Mouse (Mus musculus): ENCODE results near the gene Adam12.

The Adam12 gene

DNA sequence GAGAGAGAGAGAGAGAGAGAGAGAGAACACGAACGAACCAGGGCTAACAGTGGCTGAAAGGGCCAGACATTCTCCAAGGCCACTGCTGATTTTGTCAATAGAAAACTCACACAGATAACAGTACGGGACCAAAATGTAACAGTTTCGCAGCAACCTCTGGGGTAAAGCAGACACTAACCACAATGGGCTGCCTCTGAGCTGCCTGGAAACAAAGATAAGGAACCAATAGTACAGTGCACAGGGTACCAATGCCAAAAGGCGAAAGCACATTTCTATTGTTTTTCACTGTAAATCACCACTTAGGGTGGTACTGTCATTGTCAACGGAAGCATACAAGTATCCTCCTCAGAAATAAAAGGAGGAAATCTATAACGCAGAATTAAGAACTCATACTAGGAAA, 72.3 kb downstream of the Adam12 start:
- 0 out of 2 replicates have a peak, but pooled peaks cover 3% of the 10 kb centered on the region for H3K27me3 ChIP-seq (ENCODE audit: insufficient read depth, low read length)
- H3K9me3 ChIP-seq (ENCODE audit: low read length): no peaks in the 10 kb centered on the region
- TF ChIP-seq NANOG (IDR thresholded peaks at IDR 0.05; ENCODE audit: borderline replicate concordance, low read length) (no peak), POU5F1 (IDR thresholded peaks at IDR 0.05; ENCODE audit: borderline replicate concordance, low read length) (no peak), CTCF (conservative IDR thresholded peaks at IDR 0.05; ENCODE audit: low read length) (no peak)
- H3K4me1 ChIP-seq (replicated peaks; ENCODE audit: low read depth, low read length): no peaks in the 10 kb centered on the region
- H3K36me3 ChIP-seq (ENCODE audit: insufficient read depth, low read length): no peaks in the 10 kb centered on the region
- H3K4me3 ChIP-seq (replicated peaks; ENCODE audit: low read length): no peak overlapping the region

DNA sequence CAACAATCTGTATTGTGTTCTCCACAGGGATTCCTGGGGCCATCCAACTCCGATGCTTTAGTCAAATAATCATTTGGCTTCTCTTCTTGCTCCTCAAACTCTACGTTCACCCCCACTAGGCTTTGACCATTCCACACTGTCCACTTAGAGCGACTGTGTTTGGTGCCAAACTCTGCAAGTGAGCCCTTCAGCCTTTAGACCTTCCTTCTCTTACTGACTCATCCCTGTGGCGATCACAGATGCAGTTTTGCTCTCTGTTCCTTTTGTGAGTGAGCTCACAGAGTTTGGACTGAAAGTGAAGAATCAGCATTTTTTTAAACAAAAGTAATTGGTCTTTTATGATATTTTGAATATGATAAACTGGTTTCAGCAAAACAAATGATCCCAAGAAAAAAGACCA, 80.6 kb downstream of the Adam12 start:
- Histone ChIP-seq H3K36me3 (ENCODE audit: insufficient read depth, low read length) (no peaks in the 10 kb centered on the region), H3K4me1 (replicated peaks; ENCODE audit: low read depth, low read length) (no peaks in the 10 kb centered on the region), H3K9me3 (ENCODE audit: low read length) (0 out of 2 replicates have a peak, but pooled peaks cover 3% of the 10 kb centered on the region), H3K27me3 (ENCODE audit: insufficient read depth, low read length) (no peaks in the 10 kb centered on the region), H3K4me3 (replicated peaks; ENCODE audit: low read length) (no peak overlapping the region)
- no peak for TF ChIP-seq POU5F1 (IDR thresholded peaks at IDR 0.05; ENCODE audit: borderline replicate concordance, low read length)
- TF ChIP-seq NANOG (IDR thresholded peaks at IDR 0.05; ENCODE audit: borderline replicate concordance, low read length): no peak
- no peak for TF ChIP-seq CTCF (conservative IDR thresholded peaks at IDR 0.05; ENCODE audit: low read length)

DNA sequence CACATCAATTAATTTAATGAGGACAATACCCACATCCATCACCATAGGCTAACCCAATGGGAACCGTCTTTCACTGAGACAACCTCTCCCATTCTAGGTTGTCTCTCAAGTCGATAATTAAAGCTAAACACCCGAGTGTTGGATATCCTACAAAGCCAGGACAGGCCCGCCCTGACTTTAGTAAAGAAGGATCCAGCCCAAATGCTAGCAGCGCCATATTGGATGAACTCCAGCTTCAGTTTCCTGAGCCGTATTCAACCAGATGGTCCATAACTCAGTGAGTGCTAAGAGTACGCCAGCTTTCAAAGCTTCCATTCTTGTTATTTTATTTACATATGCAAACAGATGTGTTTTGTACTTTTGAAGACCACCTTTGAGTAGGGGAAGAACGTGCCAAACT, 81.6 kb downstream of the Adam12 start:
- Histone ChIP-seq H3K4me1 (replicated peaks; ENCODE audit: low read depth, low read length) (no peaks in the 10 kb centered on the region), H3K27me3 (ENCODE audit: insufficient read depth, low read length) (no peaks in the 10 kb centered on the region), H3K36me3 (ENCODE audit: insufficient read depth, low read length) (no peaks in the 10 kb centered on the region), H3K9me3 (ENCODE audit: low read length) (0 out of 2 replicates have a peak, but pooled peaks cover 3% of the 10 kb centered on the region), H3K4me3 (replicated peaks; ENCODE audit: low read length) (no peak overlapping the region)
- TF ChIP-seq CTCF (conservative IDR thresholded peaks at IDR 0.05; ENCODE audit: low read length): no peak
- no peak for TF ChIP-seq POU5F1 (IDR thresholded peaks at IDR 0.05; ENCODE audit: borderline replicate concordance, low read length)
- no peak for TF ChIP-seq NANOG (IDR thresholded peaks at IDR 0.05; ENCODE audit: borderline replicate concordance, low read length)

- TF ChIP-seq CTCF (conservative IDR thresholded peaks at IDR 0.05; ENCODE audit: low read length) (no peak), POU5F1 (IDR thresholded peaks at IDR 0.05; ENCODE audit: borderline replicate concordance, low read length) (no peak), NANOG (IDR thresholded peaks at IDR 0.05; ENCODE audit: borderline replicate concordance, low read length) (no peak)
- Histone ChIP-seq H3K4me3 (replicated peaks; ENCODE audit: low read length) (no peak overlapping the region), H3K4me1 (replicated peaks; ENCODE audit: low read depth, low read length) (no peaks in the 10 kb centered on the region)
Measured at GRCm38 (mm10) chr7:134149351-134149750, 82.6 kb downstream of the Adam12 start.

DNA sequence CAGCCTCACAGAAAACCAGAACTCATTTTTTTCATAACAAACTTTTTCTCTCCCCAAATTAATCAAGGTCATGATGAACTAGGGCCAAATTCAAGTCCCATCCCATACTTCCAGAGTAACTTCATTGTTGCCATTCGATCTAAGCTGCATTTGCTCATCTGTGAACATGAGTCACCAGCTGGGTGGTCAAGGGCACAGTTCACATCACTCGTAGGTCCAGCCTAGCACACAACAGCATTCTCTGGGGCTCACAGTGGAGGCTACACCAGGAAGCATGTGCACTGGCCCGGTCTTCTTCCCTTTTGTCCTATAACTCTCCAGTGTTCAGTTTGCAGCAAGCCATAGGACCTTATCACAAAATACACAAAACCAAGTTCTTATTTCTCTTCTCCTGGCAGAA, 84.4 kb downstream of the Adam12 start:
- H3K4me3 ChIP-seq (replicated peaks; ENCODE audit: low read length): no peak overlapping the region
- H3K9me3 ChIP-seq (ENCODE audit: low read length): no peaks in the 10 kb centered on the region
- H3K36me3 ChIP-seq (ENCODE audit: insufficient read depth, low read length): no peaks in the 10 kb centered on the region
- H3K27me3 ChIP-seq (ENCODE audit: insufficient read depth, low read length): no peaks in the 10 kb centered on the region
- TF ChIP-seq POU5F1 (IDR thresholded peaks at IDR 0.05; ENCODE audit: borderline replicate concordance, low read length): no peak
- H3K4me1 ChIP-seq (replicated peaks; ENCODE audit: low read depth, low read length): no peaks in the 10 kb centered on the region

More at GRCm38 (mm10) chr7:134149351-134149750, 82.6 kb downstream of the Adam12 start:
- Histone ChIP-seq H3K9me3 (ENCODE audit: low read length) (0 out of 2 replicates have a peak, but pooled peaks cover 3% of the 10 kb centered on the region), H3K36me3 (ENCODE audit: insufficient read depth, low read length) (no peaks in the 10 kb centered on the region), H3K27me3 (ENCODE audit: insufficient read depth, low read length) (no peaks in the 10 kb centered on the region)

- Histone ChIP-seq H3K27me3 (ENCODE audit: insufficient read depth, low read length) (no peaks in the 10 kb centered on the region), H3K36me3 (ENCODE audit: insufficient read depth, low read length) (no peaks in the 10 kb centered on the region), H3K4me1 (replicated peaks; ENCODE audit: low read depth, low read length) (no peaks in the 10 kb centered on the region), H3K9me3 (ENCODE audit: low read length) (no peaks in the 10 kb centered on the region), H3K4me3 (replicated peaks; ENCODE audit: low read length) (no peak overlapping the region)
- no peak for TF ChIP-seq CTCF (conservative IDR thresholded peaks at IDR 0.05; ENCODE audit: low read length)
- TF ChIP-seq NANOG (IDR thresholded peaks at IDR 0.05; ENCODE audit: borderline replicate concordance, low read length): no peak
- TF ChIP-seq POU5F1 (IDR thresholded peaks at IDR 0.05; ENCODE audit: borderline replicate concordance, low read length): no peak
Measured at GRCm38 (mm10) chr7:134146821-134147220, 85.1 kb downstream of the Adam12 start.

GRCm38 (mm10) chr7:134144111-134144510, 87.8 kb downstream of the Adam12 start:
- Histone ChIP-seq H3K36me3 (ENCODE audit: insufficient read depth, low read length) (no peaks in the 10 kb centered on the region), H3K4me1 (replicated peaks; ENCODE audit: low read depth, low read length) (no peaks in the 10 kb centered on the region), H3K9me3 (ENCODE audit: low read length) (no peaks in the 10 kb centered on the region), H3K4me3 (replicated peaks; ENCODE audit: low read length) (no peak overlapping the region), H3K27me3 (ENCODE audit: insufficient read depth, low read length) (no peaks in the 10 kb centered on the region)
- TF ChIP-seq CTCF (conservative IDR thresholded peaks at IDR 0.05; ENCODE audit: low read length): no peak

DNA sequence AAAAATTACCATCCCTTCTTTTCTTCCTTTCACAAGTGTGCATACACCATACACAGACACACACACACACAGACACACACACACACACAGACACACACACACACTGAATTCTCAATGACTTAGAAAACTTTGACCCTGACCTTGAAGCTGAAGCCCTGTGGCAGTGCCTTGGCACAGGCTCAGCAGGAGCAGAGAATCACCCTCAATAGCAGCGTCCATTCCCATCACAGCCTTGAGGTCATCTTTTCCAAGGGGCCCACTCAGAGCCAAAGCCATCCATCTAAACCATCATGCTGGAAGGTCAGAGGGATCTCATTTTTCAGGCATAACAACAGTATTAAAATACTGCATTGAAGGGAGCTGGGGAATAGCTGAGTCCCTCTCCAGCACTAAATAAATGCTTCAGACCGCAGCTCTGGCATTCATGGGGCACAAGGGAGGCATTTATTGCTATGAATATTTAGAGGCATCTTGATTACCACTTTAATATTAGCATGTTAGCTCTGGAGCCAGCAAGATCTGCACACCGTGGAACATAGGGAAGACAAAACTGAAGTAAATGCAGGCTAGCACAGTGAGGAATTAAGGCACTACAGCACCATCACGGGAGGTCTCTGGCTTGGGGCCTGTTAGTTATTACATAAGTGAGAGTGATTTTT, 92.5 kb downstream of the Adam12 start:
- no peaks in the 10 kb centered on the region for H3K36me3 ChIP-seq (ENCODE audit: insufficient read depth, low read length)
- no peaks in the 10 kb centered on the region for H3K4me1 ChIP-seq (replicated peaks; ENCODE audit: low read depth, low read length)
- peaks cover 7% of the 10 kb centered on the region; the same call in 1 of the 2 replicates for H3K27me3 ChIP-seq (ENCODE audit: insufficient read depth, low read length)
- no peak overlapping the region for H3K4me3 ChIP-seq (replicated peaks; ENCODE audit: low read length)
- TF ChIP-seq NANOG (IDR thresholded peaks at IDR 0.05; ENCODE audit: borderline replicate concordance, low read length) (no peak), CTCF (conservative IDR thresholded peaks at IDR 0.05; ENCODE audit: low read length) (no peak), POU5F1 (IDR thresholded peaks at IDR 0.05; ENCODE audit: borderline replicate concordance, low read length) (no peak)
- no peaks in the 10 kb centered on the region for H3K9me3 ChIP-seq (ENCODE audit: low read length)

GRCm38 (mm10) chr7:134132323-134132722, 99.6 kb downstream of the Adam12 start:
- no peaks in the 10 kb centered on the region for H3K9me3 ChIP-seq (ENCODE audit: low read length)
- H3K27me3 ChIP-seq (ENCODE audit: insufficient read depth, low read length): peaks cover 7% of the 10 kb centered on the region; the same call in 1 of the 2 replicates
- H3K4me3 ChIP-seq (replicated peaks; ENCODE audit: low read length): no peak overlapping the region
- H3K36me3 ChIP-seq (ENCODE audit: insufficient read depth, low read length): no peaks in the 10 kb centered on the region
- no peaks in the 10 kb centered on the region for H3K4me1 ChIP-seq (replicated peaks; ENCODE audit: low read depth, low read length)
- TF ChIP-seq POU5F1 (IDR thresholded peaks at IDR 0.05; ENCODE audit: borderline replicate concordance, low read length) (no peak), NANOG (IDR thresholded peaks at IDR 0.05; ENCODE audit: borderline replicate concordance, low read length) (no peak), CTCF (conservative IDR thresholded peaks at IDR 0.05; ENCODE audit: low read length) (no peak)

Data from E14TG2a.4 (cell line).